Mouse (Mus musculus) thymus, adult 2 months (tissue): Measurements from ENCODE around the gene Nfia. TPM values are rescaled to one million over a fixed set of nuclear protein-coding genes. Genes with fewer than 3 reads are reported as not detected.

Experiments
- DNase-seq: peaks from one replicate; pipeline ENCODE4 v3.0.0; 2021
- H3K27ac ChIP-seq: fragments of 200-500 bp; 2 replicates; pipeline ENCODE4 v1.5.1; 2012; ENCODE audit warnings: low read length, control low read depth; ENCODE audit not compliant: control insufficient read depth, insufficient read depth
- H3K27me3 ChIP-seq: fragments of 200-500 bp; 2 replicates; pipeline ENCODE4 v1.6.1; 2012; ENCODE audit warnings: mild to moderate bottlenecking, low read length, moderate library complexity, mixed read lengths; ENCODE audit not compliant: control insufficient read depth, insufficient read depth
- H3K36me3 ChIP-seq: fragments of 200-500 bp; 2 replicates; pipeline ENCODE4 v1.6.1; 2012; ENCODE audit warnings: mild to moderate bottlenecking, low read length, moderate library complexity; ENCODE audit not compliant: control insufficient read depth, insufficient read depth
- H3K4me1 ChIP-seq: fragments of 200-500 bp; replicated peaks from 2 replicates; pipeline ENCODE4 v1.6.1; 2012; ENCODE audit warnings: low read length; ENCODE audit not compliant: control insufficient read depth, insufficient read depth
- H3K4me3 ChIP-seq: fragments of 200-500 bp; 2 replicates; pipeline ENCODE4 v1.5.1; 2012; ENCODE audit warnings: mild to moderate bottlenecking, low read length, control low read depth, moderate library complexity; ENCODE audit not compliant: control insufficient read depth, insufficient read depth
- CTCF ChIP-seq: fragments of 200-500 bp; IDR thresholded peaks from 2 replicates; pipeline ENCODE4 v1.5.1; 2012; ENCODE audit warnings: mild to moderate bottlenecking, control low read depth, low read length, moderate library complexity, borderline replicate concordance; ENCODE audit not compliant: control insufficient read depth, poor library complexity, insufficient read depth; ENCODE audit errors: extremely low read depth
- POLR2A ChIP-seq: fragments of 200-500 bp; IDR thresholded peaks from 2 replicates; pipeline ENCODE4 v1.6.1; 2012; ENCODE audit warnings: mild to moderate bottlenecking, low read length, control low read depth, moderate library complexity; ENCODE audit not compliant: control insufficient read depth, poor library complexity, insufficient read depth; ENCODE audit errors: extremely low read depth
- WGBS: fragments of 180-500 bp; shearing (Covaris S2); methylation state at CpG from one replicate; pipeline ENCODE4 v1.1.7; 2018; 5-methylcytosine and 5-hydroxymethylcytosine counted together
- polyA plus RNA-seq: library from polyadenylated mRNA; depleted of rRNA; stranded (reverse); fragments of >200 nt; gene quantifications from 2 replicates; pipeline ENCODE4 v1.2.3, GENCODE M21; 2012

The Nfia gene
- polyA plus RNA-seq, 1 experiment, result 26.4 TPM

- H3K4me3 ChIP-seq, result no peak overlapping the region
- H3K27ac ChIP-seq, result no peak overlapping the region
- no peak for DNase-seq
- H3K36me3 ChIP-seq, result no peaks in the 10 kb centered on the region
- TF ChIP-seq CTCF (no peak), POLR2A (no peak)
- H3K4me1 ChIP-seq, result peaks cover 44% of the 10 kb centered on the region
- H3K27me3 ChIP-seq, result no peaks in the 10 kb centered on the region
- WGBS, result 94% methylated on average over 9 of the region's 9 CpGs
These were observed 332.6 kb downstream of the Nfia start for GRCm38 (mm10) chr4:98104911-98105702.

DNA sequence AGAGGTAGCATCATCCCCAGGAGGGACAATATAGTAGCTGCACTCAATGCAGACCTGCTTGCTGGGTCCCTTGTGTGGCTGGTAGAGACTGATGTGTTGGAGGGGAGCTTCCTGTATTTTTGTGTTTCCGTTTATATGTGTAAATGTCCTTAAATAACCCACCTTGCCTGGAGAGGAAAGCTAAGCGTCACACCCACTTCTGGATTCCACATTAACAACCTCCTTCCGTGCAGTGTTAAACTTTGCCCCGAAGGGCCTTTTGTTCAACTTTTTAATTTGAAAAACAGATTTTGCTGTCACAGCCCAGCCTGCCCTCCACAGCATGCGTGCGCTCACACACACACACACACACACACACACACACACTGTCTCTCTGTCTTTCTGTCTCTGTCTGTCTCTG is 333.4 kb downstream of the Nfia start:
- Histone ChIP-seq H3K4me1 (peaks cover 40% of the 10 kb centered on the region), H3K4me3 (no peak overlapping the region), H3K36me3 (no peaks in the 10 kb centered on the region), H3K27me3 (no peaks in the 10 kb centered on the region), H3K27ac (no peak overlapping the region)
- no peak for DNase-seq
- TF ChIP-seq CTCF, result no peak
- TF ChIP-seq POLR2A, result no peak
- WGBS, result 52% methylated on average over 6 of the region's 6 CpGs

DNA sequence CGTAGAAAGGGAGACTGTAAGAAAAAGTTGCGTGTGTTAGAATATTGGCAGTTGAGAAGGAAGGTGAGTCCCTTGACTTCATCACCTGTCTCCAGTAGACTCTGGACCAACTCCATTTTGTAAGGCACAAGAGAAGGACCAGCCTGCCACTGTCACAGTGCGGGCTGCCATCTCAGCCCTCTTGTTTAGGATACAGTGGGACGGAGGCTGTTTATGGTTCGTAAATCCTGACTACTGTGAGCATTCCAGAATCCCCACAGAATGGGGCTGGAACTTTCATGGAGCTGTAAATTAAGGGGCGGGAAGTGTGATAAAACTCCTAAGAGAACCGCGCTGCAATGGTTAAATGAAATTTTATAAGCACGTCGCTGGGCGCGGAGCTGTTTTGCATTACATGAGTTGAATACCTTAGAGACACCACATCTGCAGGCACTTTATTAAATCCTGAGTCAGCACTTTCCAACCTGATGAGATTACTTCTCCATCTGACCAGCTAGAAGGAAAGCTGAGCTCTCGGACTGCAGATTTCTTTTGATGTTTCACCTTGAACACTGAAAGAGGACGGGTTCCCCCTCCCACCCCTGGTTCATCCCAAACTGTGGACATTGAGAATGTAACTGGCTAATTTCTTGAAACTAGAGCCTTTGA is 334.0 kb downstream of the Nfia start:
- TF ChIP-seq CTCF, result no peak
- TF ChIP-seq POLR2A, result no peak
- Histone ChIP-seq H3K27ac (no peak overlapping the region), H3K27me3 (no peaks in the 10 kb centered on the region), H3K36me3 (no peaks in the 10 kb centered on the region), H3K4me3 (no peak overlapping the region), H3K4me1 (peaks cover 40% of the 10 kb centered on the region)
- no peak for DNase-seq
- WGBS, result 91% methylated on average over 14 of the region's 14 CpGs

DNA sequence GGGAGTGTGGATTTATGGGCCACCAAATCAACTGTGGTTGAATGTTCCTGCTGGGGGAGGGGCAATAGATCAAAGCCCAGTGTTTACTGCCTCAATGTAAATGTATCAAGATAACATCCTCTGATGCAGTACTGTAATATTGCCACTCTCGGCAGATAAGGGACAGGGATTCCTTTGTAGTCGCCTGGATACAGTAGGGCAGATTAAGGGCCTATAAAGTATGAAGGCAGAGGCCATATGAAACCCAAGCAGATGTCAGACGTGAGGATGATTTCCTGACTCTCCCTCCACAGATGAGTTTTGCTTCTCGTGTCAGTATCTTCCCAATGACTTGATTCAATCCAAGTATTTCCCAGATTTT is 334.5 kb downstream of the Nfia start:
- no peak for DNase-seq
- 61% methylated on average over 4 of the region's 4 CpGs for WGBS
- H3K27me3 ChIP-seq, result no peaks in the 10 kb centered on the region
- TF ChIP-seq CTCF, result no peak
- TF ChIP-seq POLR2A, result no peak
- no peaks in the 10 kb centered on the region for H3K36me3 ChIP-seq
- H3K4me1 ChIP-seq, result peaks cover 36% of the 10 kb centered on the region
- H3K4me3 ChIP-seq, result no peak overlapping the region
- H3K27ac ChIP-seq, result no peak overlapping the region

DNA sequence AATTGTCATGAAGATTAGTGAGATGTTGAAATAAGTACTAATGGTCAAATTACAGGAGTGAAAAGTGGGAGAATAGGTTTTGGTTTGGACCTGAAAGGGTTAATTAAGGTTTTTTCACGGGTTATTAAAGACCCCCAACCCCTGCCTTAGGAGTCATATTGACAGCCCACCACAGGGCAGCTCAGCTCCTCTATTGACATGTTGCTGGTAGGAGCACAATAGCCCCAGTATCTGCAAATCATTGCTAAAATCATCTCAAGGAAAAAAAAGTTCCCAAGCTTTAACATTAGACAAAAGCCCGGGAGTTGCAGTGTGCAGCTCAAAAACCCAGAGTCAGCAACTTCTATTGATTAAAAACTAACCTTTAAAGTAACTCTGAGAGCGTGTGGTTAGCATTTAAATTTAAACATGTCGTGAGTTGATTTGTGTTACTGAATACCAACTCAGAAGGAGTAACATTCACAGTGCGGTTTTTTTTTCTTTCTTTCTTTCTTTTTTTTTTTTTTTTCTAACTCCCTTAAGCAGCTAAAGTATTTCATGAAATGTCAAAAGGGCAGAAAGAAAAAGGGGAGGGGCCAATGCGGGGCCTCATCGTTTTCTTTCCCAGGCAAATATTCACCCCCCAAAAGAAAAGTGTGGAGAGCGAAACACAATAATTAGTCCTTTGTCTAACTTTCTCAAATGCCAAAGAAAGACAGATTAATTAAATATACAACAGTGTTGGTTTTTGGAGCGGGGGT is 335.6 kb downstream of the Nfia start:
- H3K36me3 ChIP-seq, result no peaks in the 10 kb centered on the region
- no peak for DNase-seq
- no peak for TF ChIP-seq POLR2A
- no peak for TF ChIP-seq CTCF
- peaks cover 30% of the 10 kb centered on the region for H3K4me1 ChIP-seq
- H3K27me3 ChIP-seq, result no peaks in the 10 kb centered on the region
- WGBS, result 59% methylated on average over 9 of the region's 9 CpGs
- H3K27ac ChIP-seq, result no peak overlapping the region; the same call in 1 of the 2 replicates
- H3K4me3 ChIP-seq, result no peak overlapping the region

GRCm38 (mm10) chr4:98108676-98109016 is 336.1 kb downstream of the Nfia start:
- Histone ChIP-seq H3K27ac (no peak overlapping the region; the same call in 1 of the 2 replicates), H3K4me1 (peaks cover 30% of the 10 kb centered on the region), H3K27me3 (no peaks in the 10 kb centered on the region), H3K36me3 (no peaks in the 10 kb centered on the region), H3K4me3 (no peak overlapping the region)
- no peak for DNase-seq
- 83% methylated on average over 4 of the region's 4 CpGs for WGBS
- TF ChIP-seq CTCF (no peak), POLR2A (no peak)
